Mouse (Mus musculus) yolk sac, embryonic 10.5 days (tissue): ENCODE measurements around the gene Ptch1.
A peak's percentile ranks its signal among the peaks of the same experiment; 100 is the strongest.

Source experiments
- DNase-seq: peaks from one replicate; pipeline ENCODE4 v3.0.0-alpha.2; 2017; ENCODE audit warnings: low spot score

The Ptch1 gene

GRCm38 (mm10) chr13:63563781-63564625 is 9.4 kb downstream of the Ptch1 start:
- peak; percentile 59 for DNase-seq

GRCm38 (mm10) chr13:63562972-63563780 is 10.2 kb downstream of the Ptch1 start:
- DNase-seq, result peak; percentile 87

GRCm38 (mm10) chr13:63562141-63562971 is 11.0 kb downstream of the Ptch1 start:
- DNase-seq, result no peak

- DNase-seq, result peak; percentile 72
Measured at GRCm38 (mm10) chr13:63558297-63558890, 15.0 kb downstream of the Ptch1 start.

GRCm38 (mm10) chr13:63556431-63556830 is 17.0 kb downstream of the Ptch1 start:
- no peak for DNase-seq

- DNase-seq, result no peak
Measured at GRCm38 (mm10) chr13:63555885-63556284, 17.5 kb downstream of the Ptch1 start.

GRCm38 (mm10) chr13:63554569-63554968 is 18.8 kb downstream of the Ptch1 start:
- no peak for DNase-seq

- no peak for DNase-seq
Measured at GRCm38 (mm10) chr13:63553436-63553835, 20.0 kb downstream of the Ptch1 start.

GRCm38 (mm10) chr13:63552291-63552932 is 21.0 kb downstream of the Ptch1 start:
- DNase-seq, result no peak

- no peak for DNase-seq
Measured at GRCm38 (mm10) chr13:63551552-63552290, 21.7 kb downstream of the Ptch1 start.

GRCm38 (mm10) chr13:63550367-63550766 is 23.0 kb downstream of the Ptch1 start:
- DNase-seq, result no peak

GRCm38 (mm10) chr13:63549210-63549609 is 24.2 kb downstream of the Ptch1 start:
- DNase-seq, result no peak

GRCm38 (mm10) chr13:63548571-63548970 is 24.8 kb downstream of the Ptch1 start:
- DNase-seq, result no peak

GRCm38 (mm10) chr13:63545291-63545690 is 28.1 kb downstream of the Ptch1 start:
- no peak for DNase-seq

- peak; percentile 51 for DNase-seq
Measured at GRCm38 (mm10) chr13:63544967-63545253, 28.5 kb downstream of the Ptch1 start.

GRCm38 (mm10) chr13:63544119-63544966 is 29.1 kb downstream of the Ptch1 start:
- DNase-seq, result no peak

- peak; percentile 58 for DNase-seq
Measured at GRCm38 (mm10) chr13:63543459-63543858, 29.9 kb downstream of the Ptch1 start.

- DNase-seq, result no peak
Measured at GRCm38 (mm10) chr13:63542796-63543384, 30.5 kb downstream of the Ptch1 start.

GRCm38 (mm10) chr13:63541510-63541909 is 31.9 kb downstream of the Ptch1 start:
- DNase-seq, result no peak
